ENCODE assay signal across 22 mouse cellular contexts in the genomic region with DNA sequence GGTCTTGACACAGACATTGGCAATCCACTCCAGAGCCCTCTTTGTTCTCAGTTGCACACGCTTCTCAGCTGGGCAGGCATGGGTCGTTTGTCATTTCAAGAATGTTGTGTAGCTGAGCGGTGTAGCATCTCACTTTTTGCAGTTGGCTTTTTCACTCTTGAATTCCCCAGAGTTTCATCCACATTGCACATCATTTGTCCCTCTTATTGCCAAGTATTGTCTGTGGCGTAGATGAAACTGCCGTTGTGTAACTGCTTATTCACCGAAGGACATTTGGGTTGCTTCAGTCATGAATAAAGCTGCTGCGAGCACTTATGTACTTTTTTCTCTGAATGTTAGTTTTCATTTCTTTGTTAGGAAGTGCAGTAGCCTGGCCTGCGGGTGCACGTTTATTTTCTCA. TPM values are rescaled to one million over a fixed set of nuclear protein-coding genes. Genes with fewer than 3 reads are reported as not detected.
DNase-seq lines count a peak whose midpoint lies in the region; ATAC-seq and TF ChIP-seq lines count a peak whose summit lies in the region.
"Had no signal": no experiment of that assay in that cellular context is flagged by ENCODE, and none has a peak within 500 bp of the region (broad histone marks: within the 10 kb centered on the region; RNA-seq: fewer than 3 reads in every experiment).

No protein-coding gene starts in this region.

- WGBS in midbrain, embryonic 11.5 days: 81% methylated on average over 9 of the region's 9 CpGs
- WGBS in midbrain, embryonic 15.5 days: 74% methylated on average over 9 of the region's 9 CpGs

- no peaks in the 10 kb centered on the region for H3K36me3 ChIP-seq in midbrain, embryonic 11.5 days (ENCODE audit: control insufficient read depth, insufficient read depth, low read length)
- H3K36me3 ChIP-seq in midbrain, embryonic 15.5 days (replicated peaks): no peaks in the 10 kb centered on the region
- H3K36me3 ChIP-seq: forebrain, embryonic 12.5 days; limb, embryonic 15.5 days; neural tube, embryonic 12.5 days; stomach, embryonic 15.5 days had no signal

- peaks cover 24% of the 10 kb centered on the region for H3K4me1 ChIP-seq in midbrain, embryonic 11.5 days (ENCODE audit: control insufficient read depth, insufficient read depth, low read length)
- peaks cover 29% of the 10 kb centered on the region for H3K4me1 ChIP-seq in midbrain, embryonic 15.5 days
- H3K4me1 ChIP-seq: stomach, embryonic 15.5 days had no signal

- TF ChIP-seq CTCF in layer of hippocampus, adult 2 months (conservative IDR thresholded peaks at IDR 0.05): no peak

- no peak for ATAC-seq in midbrain, embryonic 11.5 days (ENCODE audit: low FRiP score)
- no peak for ATAC-seq in midbrain, embryonic 15.5 days (replicated peaks)
- ATAC-seq in inflammation-experienced regulatory T-cells, adult 6 months: no peak
- ATAC-seq: liver, postnatal 0 days had no signal

- H3K4me2 ChIP-seq in midbrain, embryonic 11.5 days: no peak overlapping the region
- H3K4me2 ChIP-seq in midbrain, embryonic 15.5 days: no peak overlapping the region
- H3K4me2 ChIP-seq: forebrain, embryonic 12.5 days; heart, embryonic 11.5 days; limb, embryonic 15.5 days; neural tube, embryonic 12.5 days; stomach, embryonic 15.5 days had no signal

- peak overlapping the region; percentile 68 for H3K27ac ChIP-seq in layer of hippocampus, adult 2 months
- H3K27ac ChIP-seq in midbrain, embryonic 11.5 days (ENCODE audit: low read depth, low read length): no peak overlapping the region
- H3K27ac ChIP-seq in midbrain, embryonic 15.5 days: no peak overlapping the region
- H3K27ac ChIP-seq: forebrain, embryonic 12.5 days; gastrocnemius, adult 2 months; limb, embryonic 15.5 days; neural tube, embryonic 12.5 days; stomach, embryonic 15.5 days had no signal

- no peaks in the 10 kb centered on the region for H3K27me3 ChIP-seq in midbrain, embryonic 11.5 days (ENCODE audit: control insufficient read depth, insufficient read depth, low read length)
- no peaks in the 10 kb centered on the region for H3K27me3 ChIP-seq in midbrain, embryonic 15.5 days (replicated peaks)
- H3K27me3 ChIP-seq: forebrain, embryonic 12.5 days; limb, embryonic 15.5 days; neural tube, embryonic 12.5 days; stomach, embryonic 15.5 days had no signal

- H3K9ac ChIP-seq in midbrain, embryonic 11.5 days (ENCODE audit: low read length): no peak overlapping the region
- no peak overlapping the region for H3K9ac ChIP-seq in midbrain, embryonic 15.5 days
- H3K9ac ChIP-seq: forebrain, embryonic 12.5 days; limb, embryonic 15.5 days; liver, postnatal 0 days; neural tube, embryonic 12.5 days; stomach, embryonic 15.5 days had no signal

- no peak overlapping the region for H3K4me3 ChIP-seq in layer of hippocampus, adult 2 months
- H3K4me3 ChIP-seq in midbrain, embryonic 11.5 days (ENCODE audit: low read depth, low read length): no peak overlapping the region
- no peak overlapping the region for H3K4me3 ChIP-seq in midbrain, embryonic 15.5 days
- H3K4me3 ChIP-seq: forebrain, embryonic 12.5 days; gastrocnemius, adult 2 months; limb, embryonic 15.5 days; neural tube, embryonic 12.5 days; stomach, embryonic 15.5 days had no signal

- H3K9me3 ChIP-seq in midbrain, embryonic 11.5 days (ENCODE audit: control insufficient read depth, low read length): no peaks in the 10 kb centered on the region
- H3K9me3 ChIP-seq in midbrain, embryonic 15.5 days: no peaks in the 10 kb centered on the region
- H3K9me3 ChIP-seq: forebrain, embryonic 12.5 days; G1E; limb, embryonic 15.5 days; neural tube, embryonic 12.5 days; stomach, embryonic 15.5 days had no signal

- peak; percentile 43 for DNase-seq in adrenal gland, postnatal 14 days
- no peak for DNase-seq in adrenal gland, adult 18-20 months (ENCODE audit: low spot score in 2 of 2)
- peak in 1 of 2 experiments; percentile 30 for DNase-seq in layer of hippocampus, adult 2 months (ENCODE audit: low spot score in 2 of 2)
- DNase-seq in layer of hippocampus, adult 8-10 months (ENCODE audit: low spot score in 2 of 2): no peak
- DNase-seq in midbrain, embryonic 11.5 days (ENCODE audit: low spot score, missing footprints): peak; percentile 61
- no peak for DNase-seq in testis, postnatal 10 days (ENCODE audit: low spot score)
- DNase-seq: cerebellum, adult 11 months; cerebellum, postnatal 25 days; gastrocnemius, adult 2 months; heart, postnatal 14 days; kidney, adult 8-10 months; kidney, postnatal 14 days; liver, postnatal 0 days; thymus, adult 2 months had no signal

RNA-seq across cellular contexts. Expression of a gene that starts 37.8 kb away (rescaled TPM):
- 45.5 and 47.9 TPM in 2 replicates for total RNA-seq in adrenal gland, postnatal 14 days (2021)
- total RNA-seq in adrenal gland, adult 18-20 months (2021): 10 to 100 TPM; 44.4 to 50.2 TPM
- total RNA-seq in layer of hippocampus, adult 2 months (2021): 10 to 100 TPM; 62.3 to 66.1 TPM
- 10 to 100 TPM; 59.2 to 68.7 (median 63.5) TPM for total RNA-seq in layer of hippocampus, adult 8-10 months (2022)
- 8.7 and 11.1 TPM in 2 replicates for polyA plus RNA-seq in midbrain, embryonic 11.5 days (2014; fragmentation: Nextera tagmentation; extraction: Ambion mirVana)
- polyA plus RNA-seq in midbrain, embryonic 15.5 days (2015; fragmentation: Nextera tagmentation; extraction: Ambion mirVana): 13.1 and 14.6 TPM in 2 replicates
- 10 to 100 TPM; 10.3 to 15.9 (median 10.5) TPM for polyA plus RNA-seq in inflammation-experienced regulatory T-cells, adult 6 months (2017; shearing (Covaris generic))

Comparison
In these comparisons a context has a peak if more than half of its experiments do, and no peak if none do; other contexts are left out.
1. DNase-seq: peak in adrenal gland, postnatal 14 days (single experiment) and midbrain, embryonic 11.5 days (single experiment); none in adrenal gland, adult 18-20 months (0 of 2), layer of hippocampus, adult 8-10 months (0 of 2) and testis, postnatal 10 days (single experiment).